Mouse (Mus musculus) lung, postnatal 0 days (tissue): ENCODE measurements around the gene 4930402F06Rik.

ENCODE experiments used
- CTCF ChIP-seq: IDR thresholded peaks from 2 replicates; pipeline ENCODE4 v1.5.1; 2016; ENCODE audit warnings: antibody characterized with exemption, mild to moderate bottlenecking
- EP300 ChIP-seq: IDR thresholded peaks from 2 replicates; pipeline ENCODE4 v1.6.1; 2016; ENCODE audit warnings: antibody characterized with exemption, mild to moderate bottlenecking, control low read depth

GRCm38 (mm10) chr2:35434576-35435123 is 37.7 kb upstream of the 4930402F06Rik start:
- no peak for TF ChIP-seq CTCF
- no peak for TF ChIP-seq EP300
